Mouse (Mus musculus): Measurements from ENCODE around the gene Cdh22. TPM values are rescaled to one million over a fixed set of nuclear protein-coding genes. Genes with fewer than 3 reads are reported as not detected.

Cdh22 gene
- polyA plus RNA-seq (2017; shearing (Covaris generic)) = not detected

GRCm38 (mm10) chr2:165234613-165235291 lies at the start of gene Cdh22:
Gene Cdh22, minus strand, starts transcription at chr2:165234853.

GRCm38 (mm10) chr2:165090650-165091049 lies 144.0 kb downstream of the Cdh22 start, which contains the start of gene 1700025C18Rik:
Gene 1700025C18Rik, minus strand, starts transcription at chr2:165090750.

Other genes with a start within 250 kb of the Cdh22 start
- 36.7 TPM for gene Ncoa5, start 200.0 kb downstream of the Cdh22 start, polyA plus RNA-seq (2017; shearing (Covaris generic))
- not detected for gene Cd40, start 179.2 kb downstream of the Cdh22 start, polyA plus RNA-seq (2017; shearing (Covaris generic))
- gene 1700025C18Rik, start 144.1 kb downstream of the Cdh22 start, polyA plus RNA-seq (2017; shearing (Covaris generic)) = not detected
- 39.0 TPM for gene Slc35c2, start 53.0 kb upstream of the Cdh22 start, polyA plus RNA-seq (2017; shearing (Covaris generic))
- gene Elmo2, start 91.6 kb upstream of the Cdh22 start, polyA plus RNA-seq (2017; shearing (Covaris generic)) = 31.8 TPM
- gene Zfp663, start 133.9 kb upstream of the Cdh22 start, polyA plus RNA-seq (2017; shearing (Covaris generic)) = not detected
- gene Zfp334, start 153.4 kb upstream of the Cdh22 start, polyA plus RNA-seq (2017; shearing (Covaris generic)) = not detected
- gene Ocstamp, start 165.6 kb upstream of the Cdh22 start, polyA plus RNA-seq (2017; shearing (Covaris generic)) = not detected
- not detected for gene Slc13a3, start 238.4 kb upstream of the Cdh22 start, polyA plus RNA-seq (2017; shearing (Covaris generic))